Mouse (Mus musculus): Measurements from ENCODE around the gene Cfap45.
A peak's percentile ranks its signal among the peaks of the same experiment; 100 is the strongest.

Gene Cfap45

DNA sequence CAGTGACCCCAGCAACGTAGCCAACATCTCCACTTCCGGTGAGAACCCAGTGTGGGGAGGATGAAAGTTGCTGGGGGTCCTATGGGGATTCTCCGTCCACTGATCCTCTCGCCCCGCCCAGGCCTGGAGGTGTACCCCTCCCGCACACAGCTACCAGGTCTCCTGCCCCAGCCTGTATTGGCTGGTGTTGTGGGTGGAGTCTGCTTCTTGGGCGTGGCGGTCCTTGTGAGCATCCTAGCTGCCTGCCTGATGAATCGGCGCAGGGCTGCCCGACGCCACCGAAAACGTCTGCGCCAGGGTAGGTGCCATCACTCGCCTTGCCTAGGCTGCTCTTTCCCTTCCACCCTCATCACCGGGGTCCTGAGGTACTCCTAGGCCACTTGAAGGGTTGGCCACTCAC, 24.6 kb upstream of the Cfap45 start:
- DNase-seq (ENCODE audit: low read depth, low spot score) = no peak

DNA sequence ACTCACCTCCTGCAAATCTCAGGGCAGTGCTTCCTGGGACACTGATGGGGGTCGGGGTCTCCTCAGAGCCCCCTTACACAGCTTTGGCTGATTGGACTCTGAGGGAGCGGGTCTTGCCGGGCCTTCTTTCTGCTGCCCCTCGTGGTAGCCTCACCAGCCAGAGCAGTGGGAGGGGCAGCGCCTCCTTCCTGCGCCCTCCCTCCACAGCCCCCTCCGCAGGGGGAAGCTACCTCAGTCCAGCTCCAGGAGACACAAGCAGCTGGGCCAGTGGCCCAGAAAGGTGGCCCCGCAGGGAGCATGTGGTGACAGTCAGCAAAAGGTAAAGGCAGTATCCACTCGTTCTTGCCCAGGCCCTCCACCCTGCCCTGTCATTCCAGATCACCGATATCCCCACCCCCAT, 23.2 kb upstream of the Cfap45 start:
- no peak for DNase-seq (ENCODE audit: low read depth, low spot score)

DNA sequence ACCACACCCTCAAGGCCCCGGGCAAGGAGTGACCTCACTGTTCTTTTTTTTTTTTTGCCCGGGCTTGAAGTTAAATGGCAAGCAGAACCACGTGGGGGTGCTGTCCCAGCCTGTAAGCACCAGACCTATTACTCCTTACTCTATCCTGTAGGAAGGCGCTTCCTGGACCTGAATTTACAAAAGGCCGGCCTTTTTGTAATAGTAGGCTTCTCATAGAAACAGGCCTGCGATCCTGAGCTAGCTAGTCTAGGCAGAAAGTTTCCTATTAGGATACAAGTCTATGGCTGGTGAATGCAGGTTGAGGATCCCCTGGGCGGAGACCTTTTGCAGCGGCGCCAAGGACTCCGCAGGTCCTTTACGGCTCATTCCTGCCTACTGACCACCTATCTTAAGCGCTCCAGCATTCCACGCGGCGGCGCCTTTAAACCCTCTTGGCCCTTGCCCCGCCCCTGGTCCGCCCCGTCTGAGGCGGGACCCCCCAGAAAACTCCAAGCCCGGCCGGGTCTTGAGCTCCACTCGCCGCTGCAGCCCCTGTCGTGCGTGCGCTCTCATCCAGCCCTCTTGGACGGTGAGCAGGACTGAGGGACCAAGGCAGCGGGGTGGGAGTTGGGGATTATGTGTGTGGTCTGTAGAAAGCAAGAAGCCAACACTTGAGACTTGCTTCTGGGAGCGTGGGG, 20.7 kb upstream of the Cfap45 start, which contains the start of gene Tagln2:
Gene Tagln2, plus strand, starts transcription at position 283 of the 677 bp plus-strand sequence.
- DNase-seq (ENCODE audit: low read depth, low spot score) = peak; percentile 73

DNA sequence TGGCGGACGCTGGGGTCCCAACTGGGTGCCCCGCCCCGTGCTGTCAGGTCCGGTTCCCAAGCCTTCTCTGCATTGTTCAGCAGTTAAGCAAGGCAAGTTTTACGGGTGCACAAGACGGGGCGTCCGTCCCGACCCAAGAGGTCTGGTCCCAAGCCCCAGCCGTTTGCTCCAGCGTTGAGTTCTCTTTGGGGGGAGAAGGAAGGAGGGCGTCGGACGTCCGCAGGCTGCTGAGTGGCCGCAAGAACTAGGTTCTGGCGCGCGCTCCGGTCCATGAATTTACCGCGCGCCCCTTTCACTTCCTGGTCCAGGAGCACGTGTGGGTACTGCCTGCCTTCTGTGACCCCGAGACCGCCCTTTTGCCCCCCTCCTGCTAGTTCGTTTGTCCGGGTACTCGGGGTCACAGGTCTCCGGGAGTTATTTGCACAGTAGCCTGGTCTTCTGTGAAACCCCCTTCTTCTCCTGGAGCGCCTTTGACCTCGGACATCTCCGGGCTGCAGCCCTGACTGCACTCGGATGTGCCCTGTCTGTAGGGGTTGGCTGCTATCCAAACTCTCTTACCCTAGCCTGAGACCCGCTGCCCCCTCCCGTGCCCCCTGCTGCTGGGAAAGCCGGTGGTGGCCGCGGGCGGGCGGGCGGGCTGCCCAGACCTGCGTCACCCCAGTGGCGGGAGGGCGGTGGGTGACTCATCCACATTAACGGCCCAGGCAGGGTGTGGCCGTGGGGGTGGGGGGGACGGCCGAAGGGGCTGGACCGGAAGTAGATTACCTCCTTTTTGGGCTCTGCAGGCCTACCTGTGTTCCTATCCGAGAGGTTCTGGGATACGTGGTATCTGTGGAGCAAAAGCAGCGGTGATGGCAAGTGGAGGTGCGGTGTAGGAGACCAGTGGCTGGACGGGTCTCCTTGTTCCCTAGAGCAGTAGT, 19.9 kb upstream of the Cfap45 start:
- peak; percentile 67 for DNase-seq (ENCODE audit: low read depth, low spot score)

DNA sequence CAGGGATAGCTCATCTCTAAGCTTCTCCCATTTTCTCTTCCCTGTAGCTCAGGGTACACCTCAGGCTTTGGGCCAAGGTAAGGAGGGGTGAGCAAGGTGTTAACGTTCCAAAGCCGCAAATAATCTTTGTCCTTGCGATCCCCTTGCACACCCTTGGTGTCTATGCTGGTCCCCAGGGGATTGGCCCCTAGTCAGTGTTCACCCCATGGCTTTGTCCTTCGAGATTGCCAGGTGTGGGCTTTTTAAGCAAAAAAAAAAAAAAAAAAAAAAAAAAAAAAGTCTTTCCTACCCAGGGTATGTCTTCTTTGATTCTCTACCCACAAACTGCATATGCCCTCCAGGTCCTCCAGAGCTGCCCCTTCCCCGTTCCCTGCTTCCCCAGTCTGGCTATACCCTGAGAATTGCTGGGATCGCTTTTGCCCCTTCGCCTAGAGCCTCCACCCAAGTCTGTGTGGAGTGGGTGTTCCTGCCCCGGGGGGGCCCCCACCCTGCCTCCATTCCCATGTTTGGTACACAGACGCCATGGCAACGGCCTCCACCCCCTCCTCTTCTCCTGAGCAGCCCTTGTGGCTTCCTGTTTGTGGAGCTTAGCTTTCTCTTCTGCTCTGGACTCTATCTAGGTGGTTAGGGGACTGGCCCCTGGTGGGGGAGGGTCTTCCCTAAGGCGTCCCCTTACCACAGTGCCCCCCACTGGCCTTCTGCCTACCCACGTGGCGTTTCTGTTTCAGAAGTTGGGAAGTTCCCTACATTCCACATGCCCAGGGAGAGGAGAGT, 19.0 kb upstream of the Cfap45 start:
- peak; percentile 86 for DNase-seq (ENCODE audit: low read depth, low spot score)

DNA sequence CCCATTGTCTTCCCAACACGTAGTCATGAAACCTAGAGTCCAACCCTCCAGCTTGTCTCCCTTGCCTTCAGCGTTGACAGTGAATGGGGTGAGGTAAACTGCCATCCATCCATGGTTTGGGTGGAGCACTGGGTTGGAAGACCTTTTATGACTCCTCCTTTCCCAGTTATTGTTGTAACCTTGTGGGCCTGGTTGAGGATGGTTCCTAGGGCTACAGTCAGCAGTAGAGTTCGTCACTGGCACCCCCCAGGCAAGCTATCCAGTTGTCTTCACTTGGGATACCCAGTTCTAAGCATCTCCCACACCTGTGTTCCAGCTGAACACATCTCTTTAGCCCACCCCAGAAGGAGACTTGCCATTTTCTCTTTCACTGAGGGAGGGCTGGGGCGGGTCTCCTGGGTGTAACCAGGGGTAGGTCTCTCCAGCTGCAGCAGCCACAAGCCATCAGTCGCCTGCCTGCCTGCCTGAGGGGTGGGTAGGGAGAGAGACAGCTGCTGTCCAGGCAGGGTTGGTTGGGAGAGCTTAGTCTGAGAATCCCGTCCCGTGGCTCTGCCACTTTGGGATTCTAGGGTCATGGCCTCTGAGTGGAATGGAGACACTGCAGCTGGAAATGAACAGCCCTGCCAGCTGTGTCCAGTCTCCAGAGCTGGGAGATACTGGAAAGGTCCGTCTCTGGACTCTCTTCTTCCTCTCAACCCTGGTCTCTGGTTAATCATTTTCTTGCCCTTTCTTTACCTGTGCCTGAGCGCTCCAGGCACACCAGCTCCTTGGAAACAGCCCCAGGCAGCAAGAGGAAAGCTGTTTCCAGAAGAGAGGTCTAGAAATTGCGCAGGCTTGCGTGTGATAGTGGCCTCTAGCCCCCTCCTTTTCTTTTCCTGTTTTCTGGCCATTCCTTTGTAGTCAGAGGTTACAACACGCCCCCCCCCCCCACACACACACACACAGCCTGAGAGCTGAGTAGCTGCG, 18.2 kb upstream of the Cfap45 start:
- DNase-seq (ENCODE audit: low read depth, low spot score) = peak; percentile 25

DNA sequence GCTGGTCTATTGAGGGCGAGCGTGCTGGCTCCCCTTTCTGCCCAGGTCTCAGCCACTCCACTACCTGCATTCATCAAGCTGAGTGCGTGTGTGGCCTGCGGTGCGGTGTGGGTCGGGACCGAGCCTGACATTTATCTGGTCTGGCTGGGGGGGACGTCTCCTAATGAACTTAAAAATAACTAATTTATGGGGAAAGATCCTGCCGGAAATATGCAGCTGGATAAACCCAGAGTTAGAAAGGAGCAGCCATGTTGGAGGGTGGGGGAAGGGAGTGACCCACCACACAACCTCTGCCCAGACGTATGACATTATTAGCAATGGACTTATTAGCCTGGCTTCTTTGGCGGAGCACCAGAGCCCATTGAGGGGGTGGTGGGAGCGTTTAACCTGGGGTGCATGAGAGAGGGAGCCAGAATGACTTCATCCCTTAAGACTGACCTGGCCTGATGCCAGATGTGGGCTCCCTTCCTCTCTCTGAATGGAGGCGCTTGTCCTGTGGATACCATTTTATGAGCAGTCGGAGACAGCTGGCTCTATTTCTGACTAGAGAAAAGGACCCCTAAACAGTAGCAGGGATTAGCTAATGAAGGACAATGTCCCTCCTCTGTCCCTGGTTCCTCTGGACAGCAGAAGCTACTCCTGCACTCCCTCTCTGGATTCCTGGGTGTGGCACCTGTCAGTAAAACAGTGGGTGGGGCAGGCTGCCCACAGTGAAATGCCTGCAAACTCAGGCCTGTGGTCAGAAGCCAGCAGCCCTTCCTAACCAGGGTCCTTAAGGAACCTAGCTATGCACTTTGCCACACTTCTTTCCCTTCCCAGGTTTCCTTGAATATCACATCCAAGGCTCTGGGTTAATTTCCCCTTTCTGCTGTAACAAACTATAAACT, 17.2 kb upstream of the Cfap45 start:
- no peak for DNase-seq (ENCODE audit: low read depth, low spot score)

DNA sequence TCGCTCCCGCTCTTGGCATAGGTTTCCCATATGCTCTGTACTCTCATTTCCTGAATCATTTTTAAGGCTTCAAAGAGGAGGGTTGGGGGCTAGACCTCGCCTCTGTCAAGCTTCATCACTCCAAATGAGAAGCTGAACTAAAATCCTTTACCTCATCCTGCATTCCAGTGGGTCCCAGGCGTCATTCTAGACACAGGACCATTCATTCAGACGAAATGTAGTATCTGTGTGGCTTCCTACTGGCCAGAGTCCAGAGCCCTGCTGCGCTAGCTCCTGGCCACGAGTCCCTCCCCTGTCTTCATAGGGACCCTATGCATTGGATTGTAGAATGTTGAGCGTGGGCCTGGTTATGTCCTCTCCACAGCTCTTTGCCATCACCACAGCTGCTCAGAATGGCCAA, 15.8 kb upstream of the Cfap45 start:
- no peak for DNase-seq (ENCODE audit: low read depth, low spot score)

DNA sequence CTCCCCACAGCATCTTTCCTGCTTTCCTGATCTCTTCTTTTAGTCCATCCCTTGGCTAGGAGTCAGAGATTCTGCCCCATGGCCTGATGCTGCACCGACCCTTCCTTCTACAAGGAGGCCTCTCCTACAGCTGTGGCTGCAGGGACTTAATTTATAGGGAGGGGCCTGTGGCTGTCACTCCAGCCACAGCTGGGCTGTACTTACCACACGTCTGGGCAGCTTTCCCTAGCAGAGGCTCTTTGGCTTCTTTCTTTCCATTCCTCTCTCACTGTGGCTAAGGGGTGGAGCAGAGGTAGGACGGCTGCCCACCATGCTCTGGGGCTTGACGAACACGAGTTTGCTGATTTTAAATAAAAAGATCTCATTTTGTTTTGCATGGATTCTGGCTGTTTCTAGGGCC, 13.6 kb upstream of the Cfap45 start:
- DNase-seq (ENCODE audit: low read depth, low spot score) = no peak

DNA sequence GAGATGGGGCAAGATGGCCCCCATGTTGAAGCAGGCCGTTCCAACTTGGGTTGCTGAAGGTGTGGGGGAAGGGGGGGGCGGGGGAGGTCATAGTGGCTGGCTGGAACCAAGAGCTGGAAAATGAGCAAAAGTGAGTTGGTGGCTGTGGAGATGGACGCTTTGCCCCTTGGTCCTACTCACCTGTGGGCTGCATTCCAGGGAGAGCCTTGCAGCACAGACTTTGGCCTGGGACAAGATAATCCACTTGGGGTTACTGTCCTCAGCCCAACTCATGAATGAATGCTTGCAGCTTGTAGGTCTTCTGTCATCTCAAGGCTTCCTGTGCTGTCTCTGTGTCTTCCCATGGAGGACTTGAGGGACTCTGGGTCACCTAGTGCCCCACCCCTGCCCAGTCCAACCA, 12.9 kb upstream of the Cfap45 start:
- DNase-seq (ENCODE audit: low read depth, low spot score) = no peak

DNA sequence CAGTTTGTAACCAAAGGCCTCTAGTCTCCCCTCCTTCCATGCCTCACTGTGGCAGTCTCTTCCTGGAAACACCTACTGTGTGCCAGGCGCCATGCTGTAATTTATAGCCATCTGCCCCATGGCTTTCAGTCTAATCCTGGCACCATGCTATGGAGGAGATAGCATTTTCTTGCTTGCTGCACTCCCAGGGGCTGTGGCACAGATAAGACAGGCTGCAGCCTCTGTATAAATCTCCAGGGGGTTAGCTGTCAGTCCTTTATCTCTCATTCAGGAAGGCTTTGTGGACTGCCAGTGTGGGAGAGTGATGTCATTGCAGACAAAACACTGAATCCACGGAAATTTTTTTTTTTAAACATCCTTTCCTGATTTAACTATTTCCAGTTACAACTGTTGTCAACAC, 12.4 kb upstream of the Cfap45 start:
- no peak for DNase-seq (ENCODE audit: low read depth, low spot score)

DNA sequence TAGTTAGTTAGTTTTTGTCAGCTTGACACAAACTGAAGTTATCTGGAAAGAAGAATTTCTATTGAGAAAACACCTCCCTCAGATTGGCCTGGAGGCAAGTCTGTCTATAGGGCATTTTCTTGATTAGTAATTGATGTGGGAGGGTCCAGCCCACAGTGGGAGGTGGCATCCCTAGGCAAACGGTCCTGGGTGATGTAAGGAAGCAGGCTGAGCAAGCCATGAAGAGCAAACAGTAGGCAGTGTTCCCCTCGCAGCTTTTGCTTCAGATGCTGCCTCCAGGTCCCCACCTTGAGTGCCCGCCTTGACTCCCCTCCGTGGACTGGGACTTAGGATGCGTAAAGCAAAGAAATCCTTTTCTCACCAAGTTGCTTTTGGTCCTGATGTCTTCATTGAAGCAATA, 11.4 kb upstream of the Cfap45 start:
- DNase-seq (ENCODE audit: low read depth, low spot score) = no peak

DNA sequence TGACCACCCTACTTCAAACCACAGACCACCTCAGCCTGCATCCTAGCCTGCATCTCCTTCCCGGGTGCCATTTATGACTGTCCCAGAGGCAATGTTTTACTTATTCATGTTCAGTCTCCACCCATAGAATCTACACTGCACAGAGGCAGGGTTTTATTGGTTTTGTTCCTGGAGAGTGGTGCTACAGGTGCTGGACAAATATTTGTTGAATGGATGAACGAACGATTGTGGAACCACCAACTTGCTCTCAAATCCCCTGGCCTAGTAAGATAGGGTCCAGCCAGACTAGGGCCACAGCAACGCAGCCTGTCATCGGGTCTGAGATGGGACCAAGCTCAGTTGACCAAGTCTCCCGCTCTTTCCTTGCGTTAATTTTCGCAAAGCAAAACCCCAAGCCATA, 10.6 kb upstream of the Cfap45 start:
- DNase-seq (ENCODE audit: low read depth, low spot score) = no peak

DNA sequence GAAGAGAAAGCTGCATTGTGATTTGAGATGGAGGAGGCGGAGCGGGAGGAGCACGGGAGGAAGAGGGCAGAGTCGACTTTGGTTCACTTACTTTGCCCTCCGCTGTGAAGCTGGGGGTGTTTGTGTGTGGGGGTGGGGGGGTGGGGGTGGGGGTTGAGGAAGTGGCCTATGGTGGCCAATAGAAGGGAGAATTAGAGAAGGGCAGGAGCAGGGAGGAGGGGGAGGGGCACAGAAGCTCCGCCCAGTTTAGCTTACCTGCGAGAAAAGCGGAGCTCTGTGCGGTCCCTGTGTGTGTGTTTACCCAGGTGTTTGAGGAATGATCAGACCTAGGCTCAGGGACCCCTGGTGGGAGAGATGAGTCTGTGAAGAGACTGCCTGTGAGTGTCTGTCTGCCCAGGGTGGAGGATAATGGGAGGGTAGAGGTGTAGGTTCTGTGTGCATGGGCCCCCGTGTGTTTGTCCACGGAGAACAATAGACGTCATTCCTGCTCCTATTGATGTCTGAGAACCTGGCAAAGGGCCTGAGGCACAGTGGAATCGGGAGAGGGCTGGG, 10.1 kb upstream of the Cfap45 start:
- DNase-seq (ENCODE audit: low read depth, low spot score) = no peak

DNA sequence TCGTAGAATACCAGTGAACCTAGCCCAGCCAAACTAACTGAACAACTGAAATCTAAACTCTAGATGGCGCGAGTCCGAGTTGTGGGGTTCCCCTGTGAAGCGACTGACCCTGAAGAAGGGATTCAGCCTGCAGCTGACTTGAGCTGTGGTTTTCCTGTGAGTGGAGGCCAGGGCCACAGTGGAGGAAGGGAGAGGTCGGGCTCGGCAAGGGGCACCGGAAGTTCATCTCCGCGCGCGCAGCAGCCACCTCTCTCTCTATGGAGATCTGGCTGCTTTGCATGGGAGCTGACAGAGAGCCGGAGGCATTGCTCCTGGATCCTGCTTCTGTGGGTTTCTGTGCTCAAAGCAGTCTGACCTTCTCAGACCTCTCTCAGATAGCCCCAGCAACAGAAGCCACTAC, 7.6 kb upstream of the Cfap45 start:
- DNase-seq (ENCODE audit: low read depth, low spot score) = peak; percentile 75

DNA sequence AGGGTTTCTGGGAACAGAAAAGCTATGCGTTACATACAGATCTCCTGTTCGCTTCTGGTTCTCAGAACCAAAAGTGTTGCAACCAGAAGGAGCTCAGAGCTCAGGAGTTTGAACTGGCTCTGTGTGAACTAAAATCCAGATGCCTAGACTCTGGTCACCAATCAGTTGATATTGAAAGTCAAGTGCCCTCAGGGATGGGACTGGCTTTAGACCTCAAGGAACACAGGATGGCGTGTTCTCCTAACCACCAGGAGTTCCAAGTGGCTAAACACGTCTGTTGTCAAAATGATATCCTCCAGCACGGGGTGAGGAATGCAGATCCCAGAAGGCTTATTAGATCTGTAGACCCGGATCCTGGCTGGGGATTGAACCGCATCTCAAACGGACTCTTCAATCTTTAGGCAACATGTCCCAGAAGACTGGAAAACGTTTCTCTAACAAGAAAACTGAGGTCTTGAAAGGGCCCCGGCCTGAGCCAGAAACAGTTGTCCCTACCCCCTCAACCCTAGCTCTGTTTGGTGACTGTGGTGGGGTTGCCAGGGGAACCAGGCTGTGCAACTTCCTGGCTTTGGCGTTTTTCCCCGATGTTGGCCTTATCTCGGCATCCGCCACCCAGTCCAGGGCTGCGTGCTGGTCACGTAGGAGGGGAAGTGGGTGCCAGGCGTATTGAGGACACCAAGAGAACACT, 6.9 kb upstream of the Cfap45 start:
- peak; percentile 86 for DNase-seq (ENCODE audit: low read depth, low spot score)

DNA sequence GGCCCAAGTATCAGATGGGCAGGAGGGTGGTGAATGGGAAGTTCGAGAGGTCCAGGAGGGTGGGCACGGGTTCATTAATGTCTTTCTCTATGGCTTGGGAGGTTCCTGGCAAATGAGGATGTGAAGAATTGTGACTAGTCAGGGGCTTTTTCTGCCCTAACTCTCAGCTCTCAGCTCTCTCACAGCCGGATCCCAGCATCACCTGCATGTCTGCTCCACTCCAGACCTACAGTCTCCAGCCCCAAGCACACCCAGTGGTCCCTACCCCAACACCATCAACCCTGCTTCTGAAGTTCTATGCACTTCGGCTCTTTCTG, 6.4 kb upstream of the Cfap45 start:
- DNase-seq (ENCODE audit: low read depth, low spot score) = no peak

DNA sequence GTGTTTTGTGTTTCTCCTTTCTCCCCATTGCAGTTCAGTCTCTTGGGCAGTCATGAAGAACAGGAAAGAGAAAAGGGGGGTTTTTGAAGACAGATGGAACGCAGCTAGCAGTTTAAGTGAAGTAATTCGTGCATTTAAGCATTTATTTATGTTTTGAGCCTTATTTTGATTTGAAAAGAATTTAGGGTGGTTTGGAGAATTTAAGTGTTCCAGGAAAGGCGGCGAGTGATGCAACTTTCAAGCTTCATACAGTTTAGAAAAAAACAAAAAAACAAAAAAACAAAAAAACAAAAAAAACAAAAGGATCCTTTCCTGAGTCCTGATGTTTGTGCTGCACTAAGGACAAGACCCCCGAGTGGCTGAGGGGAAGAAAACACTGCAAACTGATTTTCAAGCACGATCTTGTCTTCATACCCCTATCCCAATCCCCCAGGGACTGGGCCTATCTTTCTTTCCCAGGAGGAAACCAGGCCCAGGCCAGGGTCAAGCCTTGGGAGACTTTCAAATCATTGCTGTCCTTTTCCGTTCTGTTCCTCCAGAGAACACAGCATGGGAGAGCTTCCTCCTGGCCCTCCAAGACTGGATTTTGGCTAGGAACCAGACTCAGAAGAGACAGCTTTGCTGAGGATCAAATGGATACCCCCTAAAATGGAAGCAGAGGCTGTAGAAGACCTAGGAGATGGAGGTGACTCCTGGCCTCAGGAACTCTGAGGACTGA, 5.9 kb upstream of the Cfap45 start:
- DNase-seq (ENCODE audit: low read depth, low spot score) = no peak

DNA sequence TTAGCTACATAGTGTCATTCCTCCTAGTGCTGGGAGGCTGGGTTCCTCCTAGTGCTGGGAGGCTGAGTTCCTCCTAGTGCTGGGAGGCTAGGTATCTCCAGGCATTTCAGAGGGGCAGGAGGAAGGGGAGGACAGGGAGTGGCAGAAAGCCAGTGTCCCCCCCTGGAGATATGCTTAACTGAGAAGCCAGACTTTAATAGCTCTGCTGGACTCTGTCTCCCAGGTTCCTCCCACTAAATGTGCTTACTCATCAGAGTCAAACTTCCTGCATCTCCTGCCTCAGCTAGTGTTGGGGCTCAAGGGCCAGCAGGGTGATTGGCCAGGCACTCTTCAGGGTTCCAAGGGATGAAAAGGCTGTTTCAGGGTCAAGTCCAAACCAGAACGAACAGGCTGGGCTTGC, 5.2 kb upstream of the Cfap45 start:
- no peak for DNase-seq (ENCODE audit: low read depth, low spot score)

Data from CD4-positive, CD25-positive, alpha-beta regulatory T cell, adult 2 months (primary cell).